Mouse (Mus musculus): ENCODE measurements around the gene Sgk1. TPM values are rescaled to one million over a fixed set of nuclear protein-coding genes. Genes with fewer than 3 reads are reported as not detected.

The Sgk1 gene
- total and polyA plus RNA-seq, 3 experiments = 3.0 to 111 (median 36.8) TPM

- Histone ChIP-seq H3K36me3 (replicated peaks) (no peaks in the 10 kb centered on the region), H3K9me3 (replicated peaks) (no peaks in the 10 kb centered on the region), H3K4me3 (ENCODE audit: low read depth, low read length) (no peak overlapping the region), H3K27me3 (ENCODE audit: insufficient read depth, low read length) (no peaks in the 10 kb centered on the region), H3K4me1 (ENCODE audit: insufficient read depth, low read depth, low read length) (peaks cover 25% of the 10 kb centered on the region)
- DNase-seq (ENCODE audit: low spot score) = no peak
- TF ChIP-seq GATA1 (IDR thresholded peaks at IDR 0.05; ENCODE audit: borderline replicate concordance, low read length) (no peak), TAL1 (conservative IDR thresholded peaks at IDR 0.05; ENCODE audit: low read depth, low read length) (no peak), POLR2AphosphoS5 (IDR thresholded peaks at IDR 0.05; ENCODE audit: insufficient replicate concordance, low read depth, low read length) (no peak), GATA2 (IDR thresholded peaks at IDR 0.05; ENCODE audit: borderline replicate concordance, low read depth, low read length) (no peak), CTCF (IDR thresholded peaks at IDR 0.05; ENCODE audit: low read depth, low read length) (no peak)
- ATAC-seq (ENCODE audit: extremely low read depth, insufficient number of reproducible peaks, low FRiP score, poor library complexity, severe bottlenecking) = no peak
Measured at GRCm38 (mm10) chr10:21907784-21908183, 25.8 kb downstream of the Sgk1 start.

- Histone ChIP-seq H3K27me3 (ENCODE audit: insufficient read depth, low read length) (no peaks in the 10 kb centered on the region), H3K36me3 (replicated peaks) (no peaks in the 10 kb centered on the region), H3K4me1 (ENCODE audit: insufficient read depth, low read depth, low read length) (peaks cover 23% of the 10 kb centered on the region), H3K9me3 (replicated peaks) (no peaks in the 10 kb centered on the region), H3K4me3 (ENCODE audit: low read depth, low read length) (no peak overlapping the region)
- TF ChIP-seq TAL1 (conservative IDR thresholded peaks at IDR 0.05; ENCODE audit: low read depth, low read length) (no peak), GATA2 (IDR thresholded peaks at IDR 0.05; ENCODE audit: borderline replicate concordance, low read depth, low read length) (no peak), GATA1 (IDR thresholded peaks at IDR 0.05; ENCODE audit: borderline replicate concordance, low read length) (no peak), POLR2AphosphoS5 (IDR thresholded peaks at IDR 0.05; ENCODE audit: insufficient replicate concordance, low read depth, low read length) (no peak), CTCF (IDR thresholded peaks at IDR 0.05; ENCODE audit: low read depth, low read length) (no peak)
- no peak for ATAC-seq (ENCODE audit: extremely low read depth, insufficient number of reproducible peaks, low FRiP score, poor library complexity, severe bottlenecking)
- DNase-seq (ENCODE audit: low spot score) = no peak
Measured at GRCm38 (mm10) chr10:21908686-21909085, 26.7 kb downstream of the Sgk1 start.

- no peak overlapping the region for H3K4me3 ChIP-seq (ENCODE audit: low read depth, low read length)
- ATAC-seq (ENCODE audit: extremely low read depth, insufficient number of reproducible peaks, low FRiP score, poor library complexity, severe bottlenecking) (no peak), DNase-seq (ENCODE audit: low spot score) (no peak)
- H3K36me3 ChIP-seq (replicated peaks) = no peaks in the 10 kb centered on the region
- TF ChIP-seq GATA1 (IDR thresholded peaks at IDR 0.05; ENCODE audit: borderline replicate concordance, low read length) = no peak
- TF ChIP-seq CTCF (IDR thresholded peaks at IDR 0.05; ENCODE audit: low read depth, low read length) = no peak
- no peak for TF ChIP-seq TAL1 (conservative IDR thresholded peaks at IDR 0.05; ENCODE audit: low read depth, low read length)
- no peak for TF ChIP-seq GATA2 (IDR thresholded peaks at IDR 0.05; ENCODE audit: borderline replicate concordance, low read depth, low read length)
- TF ChIP-seq POLR2AphosphoS5 (IDR thresholded peaks at IDR 0.05; ENCODE audit: insufficient replicate concordance, low read depth, low read length) = no peak
- H3K27me3 ChIP-seq (ENCODE audit: insufficient read depth, low read length) = no peaks in the 10 kb centered on the region; the same call in 1 of the 2 replicates
- peaks cover 23% of the 10 kb centered on the region for H3K4me1 ChIP-seq (ENCODE audit: insufficient read depth, low read depth, low read length)
- H3K9me3 ChIP-seq (replicated peaks) = no peaks in the 10 kb centered on the region
Measured at GRCm38 (mm10) chr10:21910334-21910733, 28.4 kb downstream of the Sgk1 start.

GRCm38 (mm10) chr10:21911303-21911947 is 29.4 kb downstream of the Sgk1 start:
- Histone ChIP-seq H3K36me3 (replicated peaks) (no peaks in the 10 kb centered on the region), H3K4me3 (ENCODE audit: low read depth, low read length) (no peak overlapping the region), H3K4me1 (ENCODE audit: insufficient read depth, low read depth, low read length) (peaks cover 23% of the 10 kb centered on the region), H3K9me3 (replicated peaks) (no peaks in the 10 kb centered on the region), H3K27me3 (ENCODE audit: insufficient read depth, low read length) (no peaks in the 10 kb centered on the region; the same call in 1 of the 2 replicates)
- DNase-seq (ENCODE audit: low spot score) (no peak), ATAC-seq (ENCODE audit: extremely low read depth, insufficient number of reproducible peaks, low FRiP score, poor library complexity, severe bottlenecking) (no peak)
- TF ChIP-seq GATA2 (IDR thresholded peaks at IDR 0.05; ENCODE audit: borderline replicate concordance, low read depth, low read length) (no peak), POLR2AphosphoS5 (IDR thresholded peaks at IDR 0.05; ENCODE audit: insufficient replicate concordance, low read depth, low read length) (no peak), CTCF (IDR thresholded peaks at IDR 0.05; ENCODE audit: low read depth, low read length) (no peak)

GRCm38 (mm10) chr10:21914751-21915150 is 32.8 kb downstream of the Sgk1 start:
- TF ChIP-seq TAL1 (conservative IDR thresholded peaks at IDR 0.05; ENCODE audit: low read depth, low read length) = no peak
- no peak for TF ChIP-seq CTCF (IDR thresholded peaks at IDR 0.05; ENCODE audit: low read depth, low read length)
- Histone ChIP-seq H3K27me3 (ENCODE audit: insufficient read depth, low read length) (no peaks in the 10 kb centered on the region; the same call in 1 of the 2 replicates), H3K4me3 (ENCODE audit: low read depth, low read length) (no peak overlapping the region), H3K4me1 (ENCODE audit: insufficient read depth, low read depth, low read length) (peaks cover 13% of the 10 kb centered on the region), H3K36me3 (replicated peaks) (no peaks in the 10 kb centered on the region), H3K9me3 (replicated peaks) (no peaks in the 10 kb centered on the region)
- DNase-seq (ENCODE audit: low spot score) (no peak), ATAC-seq (ENCODE audit: extremely low read depth, insufficient number of reproducible peaks, low FRiP score, poor library complexity, severe bottlenecking) (no peak)

GRCm38 (mm10) chr10:21916301-21917071 is 34.5 kb downstream of the Sgk1 start:
- H3K9me3 ChIP-seq (replicated peaks) = no peaks in the 10 kb centered on the region
- no peak for TF ChIP-seq TAL1 (conservative IDR thresholded peaks at IDR 0.05; ENCODE audit: low read depth, low read length)
- no peak for TF ChIP-seq CTCF (IDR thresholded peaks at IDR 0.05; ENCODE audit: low read depth, low read length)
- TF ChIP-seq POLR2AphosphoS5 (IDR thresholded peaks at IDR 0.05; ENCODE audit: insufficient replicate concordance, low read depth, low read length) = no peak
- TF ChIP-seq GATA1 (IDR thresholded peaks at IDR 0.05; ENCODE audit: borderline replicate concordance, low read length) = no peak
- no peak for TF ChIP-seq GATA2 (IDR thresholded peaks at IDR 0.05; ENCODE audit: borderline replicate concordance, low read depth, low read length)
- ATAC-seq (ENCODE audit: extremely low read depth, insufficient number of reproducible peaks, low FRiP score, poor library complexity, severe bottlenecking) = no peak
- peaks cover 26% of the 10 kb centered on the region for H3K4me1 ChIP-seq (ENCODE audit: insufficient read depth, low read depth, low read length)
- no peak for DNase-seq (ENCODE audit: low spot score)
- H3K4me3 ChIP-seq (ENCODE audit: low read depth, low read length) = no peak overlapping the region
- H3K36me3 ChIP-seq (replicated peaks) = no peaks in the 10 kb centered on the region
- H3K27me3 ChIP-seq (ENCODE audit: insufficient read depth, low read length) = no peaks in the 10 kb centered on the region; the same call in 1 of the 2 replicates

Measured in G1E (cell line).